11 mouse cellular contexts compared by ENCODE assay signal in the genomic region with DNA sequence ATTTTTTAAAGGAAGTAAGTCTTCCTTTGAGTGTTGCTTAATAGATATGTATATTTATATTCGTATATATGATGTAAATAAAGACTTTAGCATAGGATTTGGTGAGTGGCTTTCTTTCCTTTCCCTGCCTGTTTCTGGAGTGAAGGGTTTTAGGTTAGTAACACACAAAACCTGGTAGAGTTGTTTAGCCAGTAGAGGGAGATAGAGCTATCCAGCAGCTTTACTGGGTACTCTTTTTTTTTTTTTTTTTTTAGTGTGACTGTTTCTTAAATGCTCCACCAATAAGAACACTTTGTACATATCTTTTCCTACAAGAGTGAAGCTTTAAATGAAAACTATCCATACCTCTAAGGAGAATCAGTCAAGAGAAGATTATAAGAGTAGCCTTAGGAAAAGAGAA.
DNase-seq lines count a peak whose midpoint lies in the region; ATAC-seq and TF ChIP-seq lines count a peak whose summit lies in the region.
"Had no signal": no experiment of that assay in that cellular context is flagged by ENCODE, and none has a peak within 500 bp of the region (broad histone marks: within the 10 kb centered on the region; RNA-seq: fewer than 3 reads in every experiment).

No protein-coding gene starts in this region.

- ATAC-seq in heart, embryonic 14.5 days (ENCODE audit: insufficient number of reproducible peaks, insufficient read depth, low FRiP score, low read depth): no peak

- H3K27ac ChIP-seq in heart, embryonic 14.5 days (replicated peaks in 1 of 2; ENCODE audit: control insufficient read depth in 1 of 2, insufficient read depth in 1 of 2, low read depth in 2 of 2, low read length in 2 of 2): peak overlapping the region in 1 of 2 experiments; percentile 71; a peak in 1 of 4 replicates
- H3K27ac ChIP-seq: embryonic facial prominence, embryonic 15.5 days; liver, embryonic 13.5 days had no signal

- 3% methylated on average over 1 of the region's 1 CpGs for WGBS in heart, embryonic 14.5 days

- H3K4me3 ChIP-seq in heart, embryonic 14.5 days (ENCODE audit: control insufficient read depth in 1 of 2, insufficient read depth in 1 of 2, low read depth in 1 of 2, low read length in 2 of 2): no peak overlapping the region
- H3K4me3 ChIP-seq: embryonic facial prominence, embryonic 15.5 days; liver, embryonic 13.5 days had no signal

- H3K27me3 ChIP-seq in heart, embryonic 14.5 days (ENCODE audit: control insufficient read depth, insufficient read depth, low read length): no peaks in the 10 kb centered on the region
- H3K27me3 ChIP-seq: embryonic facial prominence, embryonic 15.5 days; liver, embryonic 13.5 days had no signal

- peaks cover 3 to 11% of the 10 kb centered on the region in 2 experiments; a peak in 2 of 4 replicates for H3K4me1 ChIP-seq in heart, embryonic 14.5 days (ENCODE audit: control insufficient read depth in 2 of 2, insufficient read depth in 2 of 2, low read length in 2 of 2)
- H3K4me1 ChIP-seq: embryonic facial prominence, embryonic 15.5 days; liver, embryonic 13.5 days had no signal

- intact Hi-C loops in heart, postnatal 14 days (cut with DNase I): loop anchor here (2.0 to 10.0 kb wide), 4 partner anchors 231 to 541 kb away; no protein-coding TSS in a partner anchor

- no peak overlapping the region; the same call in 1 of the 2 replicates for H3K9ac ChIP-seq in heart, embryonic 14.5 days (ENCODE audit: low read length)
- H3K9ac ChIP-seq: embryonic facial prominence, embryonic 15.5 days; liver, embryonic 13.5 days had no signal

- H3K36me3 ChIP-seq in heart, embryonic 14.5 days (ENCODE audit: control insufficient read depth, insufficient read depth, low read length): no peaks in the 10 kb centered on the region
- H3K36me3 ChIP-seq: embryonic facial prominence, embryonic 15.5 days; liver, embryonic 13.5 days had no signal

- no peaks in the 10 kb centered on the region for H3K9me3 ChIP-seq in heart, embryonic 14.5 days (ENCODE audit: control insufficient read depth, low read length)
- H3K9me3 ChIP-seq: embryonic facial prominence, embryonic 15.5 days; liver, embryonic 13.5 days had no signal

- H3K4me2 ChIP-seq in heart, embryonic 14.5 days (ENCODE audit: low read length): peak overlapping the region; percentile 50
- H3K4me2 ChIP-seq: embryonic facial prominence, embryonic 15.5 days; liver, embryonic 13.5 days had no signal

- TF ChIP-seq POLR2A in brain, embryonic 14.5 days (IDR thresholded peaks at IDR 0.05; ENCODE audit: borderline replicate concordance, extremely low read depth, insufficient read depth, insufficient read length, poor library complexity, severe bottlenecking): no peak

- no peak for DNase-seq in heart, postnatal 14 days
- DNase-seq in lung, postnatal 10 days: peak; percentile 18
- no peak for DNase-seq in lung, postnatal 25 days (ENCODE audit: low spot score)
- DNase-seq in brain, embryonic 14.5 days (ENCODE audit: low read depth): peak; percentile 35
- DNase-seq in telencephalon, adult 2 months (ENCODE audit: low read depth, low spot score): peak; percentile 3
- no peak for DNase-seq in thymus, adult 18-20 months
- DNase-seq: liver, embryonic 13.5 days; right cerebral cortex, postnatal 4 days; thymus, adult 2 months had no signal

- TF ChIP-seq CTCF in brain, embryonic 14.5 days (IDR thresholded peaks at IDR 0.05; ENCODE audit: borderline replicate concordance, extremely low read depth, insufficient read depth, insufficient read length): no peak

Comparison
In these comparisons a context has a peak if more than half of its experiments do, and no peak if none do; other contexts are left out.
1. DNase-seq: peak in lung, postnatal 10 days (single experiment), brain, embryonic 14.5 days (single experiment) and telencephalon, adult 2 months (single experiment); none in heart, postnatal 14 days (0 of 2), lung, postnatal 25 days (single experiment) and thymus, adult 18-20 months (0 of 2).